Mouse (Mus musculus): ENCODE measurements around the gene Napepld. TPM values are rescaled to one million over a fixed set of nuclear protein-coding genes. Genes with fewer than 3 reads are reported as not detected.
"Not testable (repeated sequence)": the region's sequence is repeated elsewhere in the genome, so short reads cannot be mapped to it uniquely, and the experiment has no call there.

Napepld gene
- polyA plus RNA-seq, 1 experiment from 2014 or later: 8.2 TPM

DNA sequence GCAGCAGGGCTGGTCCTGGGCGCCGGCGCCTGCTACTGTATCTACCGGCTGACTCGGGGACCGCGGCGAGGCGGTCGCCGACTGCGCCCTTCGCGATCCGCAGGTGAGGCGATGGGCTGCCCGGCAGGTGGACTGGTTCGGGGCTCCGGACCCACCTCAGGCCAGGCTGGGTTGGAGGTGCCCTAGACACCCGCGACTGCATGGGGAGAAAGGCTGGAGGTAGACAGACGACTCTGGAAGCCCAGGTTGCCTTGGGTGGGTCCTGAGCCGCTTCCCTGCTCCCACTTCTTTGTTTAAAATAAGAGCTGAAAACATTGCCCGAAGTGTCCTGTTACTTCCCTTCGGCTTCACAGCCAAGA is 55.1 kb downstream of the Napepld start:
- Histone ChIP-seq H3K4me3 (ENCODE audit: low read length) (peak overlapping the region; percentile 73), H3K27ac (ENCODE audit: low read depth, low read length) (peak overlapping the region; percentile 85), H3K9ac (ENCODE audit: low read depth, low read length) (peak overlapping the region; percentile 80), H3K36me3 (ENCODE audit: control insufficient read depth, insufficient read depth, low read length) (peaks cover 30% of the 10 kb centered on the region), H3K27me3 (ENCODE audit: control insufficient read depth, insufficient read depth, low read length) (peaks cover 3% of the 10 kb centered on the region; the same call in 1 of the 2 replicates), H3K4me1 (ENCODE audit: control insufficient read depth, insufficient read depth, low read length) (peaks cover 4% of the 10 kb centered on the region; the same call in 1 of the 2 replicates), H3K4me2 (replicated peaks; ENCODE audit: low read depth, low read length) (peak overlapping the region; percentile 60), H3K9me3 (ENCODE audit: control insufficient read depth, low read length) (no peaks in the 10 kb centered on the region)
- no peak for ATAC-seq (ENCODE audit: low FRiP score, low TSS enrichment)
- under 1% methylated on average over 25 of the region's 25 CpGs for WGBS

DNA sequence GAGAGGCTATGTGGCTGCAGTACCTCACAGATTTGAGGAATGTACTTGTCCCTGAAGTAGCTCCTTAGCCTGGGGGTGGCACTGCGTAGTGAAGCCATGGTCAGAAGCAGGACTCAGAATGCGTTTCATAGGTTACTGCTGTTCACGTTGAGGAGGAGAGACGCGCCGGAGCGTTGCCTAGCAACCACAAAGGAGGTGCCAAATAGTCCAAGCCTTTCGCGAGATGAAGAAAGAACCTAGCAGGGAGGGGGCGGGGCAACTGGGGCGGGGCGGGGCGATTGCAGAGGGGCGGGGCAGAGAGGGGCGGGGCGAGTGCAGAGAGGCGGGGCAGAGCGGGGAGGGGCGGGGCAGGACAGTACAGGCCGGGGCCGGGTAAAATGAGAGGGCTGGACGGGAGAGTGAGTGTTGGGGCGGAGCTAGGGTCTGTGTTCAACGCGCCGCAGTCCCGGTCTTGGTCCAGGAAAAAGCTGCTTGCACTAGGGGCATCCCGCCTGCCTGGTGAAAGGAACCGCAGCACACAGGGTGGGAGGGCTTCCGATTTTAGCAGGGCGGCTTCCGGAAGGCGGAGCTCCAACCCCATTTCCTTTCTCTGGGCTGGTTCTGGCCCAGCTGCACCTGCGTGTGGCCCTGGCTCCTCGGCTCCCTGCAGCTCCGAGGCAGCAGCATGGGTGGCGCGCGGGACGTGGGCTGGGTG is 55.6 kb downstream of the Napepld start, which contains the start of the genes Fbxl13 and Armc10:
Gene Fbxl13 (minus strand): TSS at position 196 of the 694 bp plus-strand sequence.
Gene Armc10 (plus strand): TSS at position 375 of the 694 bp plus-strand sequence.
- peak; percentile 98 for ATAC-seq (ENCODE audit: low FRiP score, low TSS enrichment)
- no peaks in the 10 kb centered on the region for H3K9me3 ChIP-seq (ENCODE audit: control insufficient read depth, low read length)
- peak within 1 kb of the TSS; percentile 60 for H3K4me2 ChIP-seq (replicated peaks; ENCODE audit: low read depth, low read length)
- H3K36me3 ChIP-seq (ENCODE audit: control insufficient read depth, insufficient read depth, low read length): peaks cover 24% of the 10 kb centered on the region
- H3K27ac ChIP-seq (ENCODE audit: low read depth, low read length): peak within 1 kb of the TSS; percentile 85
- peaks cover 3% of the 10 kb centered on the region; the same call in 1 of the 2 replicates for H3K27me3 ChIP-seq (ENCODE audit: control insufficient read depth, insufficient read depth, low read length)
- peaks cover 4% of the 10 kb centered on the region; the same call in 1 of the 2 replicates for H3K4me1 ChIP-seq (ENCODE audit: control insufficient read depth, insufficient read depth, low read length)
- H3K4me3 ChIP-seq (ENCODE audit: low read length): peak within 1 kb of the TSS; percentile 73
- H3K9ac ChIP-seq (ENCODE audit: low read depth, low read length): peak within 1 kb of the TSS; percentile 80
- 1% methylated on average over 27 of the region's 40 CpGs for WGBS

DNA sequence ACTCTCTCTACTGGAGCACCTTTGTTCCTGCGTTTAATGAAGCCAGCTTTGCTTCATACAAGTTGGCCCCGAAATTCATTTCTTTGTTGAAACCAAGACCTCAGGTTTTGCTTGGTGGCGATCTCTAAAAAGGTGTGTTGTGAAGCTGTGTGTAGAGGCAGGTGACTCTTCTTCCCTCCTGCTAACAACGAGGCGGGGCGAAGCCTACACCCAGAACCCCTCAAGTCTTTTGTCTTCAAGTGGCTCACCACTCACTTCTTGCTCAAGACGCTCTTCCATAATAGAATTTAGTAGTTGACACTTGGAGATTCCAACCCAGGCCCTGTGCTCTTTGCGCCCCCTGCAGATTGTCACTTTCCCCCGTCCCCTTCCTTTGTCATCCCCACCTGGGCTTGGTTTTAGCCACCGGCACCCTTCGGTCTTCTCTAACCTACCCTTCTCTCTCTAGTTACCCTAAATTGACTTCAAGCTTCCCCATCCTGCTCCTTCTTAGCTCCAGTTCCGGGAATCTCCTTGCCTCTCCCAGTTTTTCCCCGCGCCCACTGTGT is 56.2 kb downstream of the Napepld start:
- Histone ChIP-seq H3K27me3 (ENCODE audit: control insufficient read depth, insufficient read depth, low read length) (peaks cover 3% of the 10 kb centered on the region; the same call in 1 of the 2 replicates), H3K9ac (ENCODE audit: low read depth, low read length) (no peak overlapping the region; the same call in 1 of the 2 replicates), H3K4me2 (replicated peaks; ENCODE audit: low read depth, low read length) (peak overlapping the region; percentile 59), H3K27ac (ENCODE audit: low read depth, low read length) (0 out of 2 replicates have a peak overlapping the region, but pooled peaks have one; percentile 42), H3K9me3 (ENCODE audit: control insufficient read depth, low read length) (no peaks in the 10 kb centered on the region), H3K4me1 (ENCODE audit: control insufficient read depth, insufficient read depth, low read length) (peaks cover 4% of the 10 kb centered on the region; the same call in 1 of the 2 replicates), H3K4me3 (ENCODE audit: low read length) (peak overlapping the region; percentile 73), H3K36me3 (ENCODE audit: control insufficient read depth, insufficient read depth, low read length) (peaks cover 18% of the 10 kb centered on the region)
- WGBS: 15% methylated on average over 14 of the region's 14 CpGs
- no peak for ATAC-seq (ENCODE audit: low FRiP score, low TSS enrichment)

DNA sequence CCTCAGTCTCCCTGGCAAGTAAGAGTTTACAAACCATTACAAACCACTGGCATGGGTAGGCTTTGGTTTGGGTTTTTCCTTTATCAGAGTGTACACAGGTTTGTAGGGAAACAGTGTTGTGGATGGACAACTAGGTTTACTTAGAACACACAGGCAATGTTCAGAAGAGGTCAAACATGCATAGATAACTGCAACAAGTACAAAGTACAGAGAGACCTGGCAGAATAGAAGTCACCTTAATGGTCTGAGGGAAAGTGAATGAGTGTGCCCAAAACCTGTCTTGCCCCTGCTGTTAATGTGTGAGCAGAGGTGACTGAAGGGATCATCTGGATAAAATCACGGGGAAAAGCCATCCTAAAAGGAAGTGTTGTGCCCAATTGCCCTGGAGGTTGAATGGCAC is 57.6 kb downstream of the Napepld start:
- Histone ChIP-seq H3K36me3 (ENCODE audit: control insufficient read depth, insufficient read depth, low read length) (peaks cover 4% of the 10 kb centered on the region; the same call in 1 of the 2 replicates), H3K9ac (ENCODE audit: low read depth, low read length) (no peak overlapping the region), H3K27me3 (ENCODE audit: control insufficient read depth, insufficient read depth, low read length) (peaks cover 3% of the 10 kb centered on the region; the same call in 1 of the 2 replicates), H3K27ac (ENCODE audit: low read depth, low read length) (no peak overlapping the region), H3K4me3 (ENCODE audit: low read length) (no peak overlapping the region), H3K9me3 (ENCODE audit: control insufficient read depth, low read length) (no peaks in the 10 kb centered on the region), H3K4me1 (ENCODE audit: control insufficient read depth, insufficient read depth, low read length) (peaks cover 4% of the 10 kb centered on the region; the same call in 1 of the 2 replicates), H3K4me2 (replicated peaks; ENCODE audit: low read depth, low read length) (no peak overlapping the region)
- ATAC-seq (ENCODE audit: low FRiP score, low TSS enrichment): no peak
- WGBS: 32% methylated on average over 1 of the region's 1 CpGs

DNA sequence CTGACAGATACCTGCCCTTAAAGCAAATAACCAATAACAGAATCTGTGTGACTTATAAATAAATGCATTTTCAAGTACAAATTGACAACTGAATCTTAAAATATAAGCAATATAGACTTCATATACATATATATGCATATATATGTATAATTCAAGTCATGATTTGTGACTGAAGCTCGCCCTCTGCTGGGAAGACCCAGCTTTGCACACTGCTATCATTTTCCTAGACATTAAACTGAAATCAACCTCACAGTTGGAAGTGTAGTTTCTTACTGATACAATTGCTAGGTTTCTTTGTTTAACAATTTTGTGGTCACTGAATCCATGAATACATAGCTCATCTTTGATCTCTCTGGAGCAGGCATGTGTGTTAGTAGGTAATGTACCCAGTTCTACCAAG is 60.2 kb downstream of the Napepld start:
- Histone ChIP-seq H3K4me1 (ENCODE audit: control insufficient read depth, insufficient read depth, low read length) (peaks cover 4% of the 10 kb centered on the region; the same call in 1 of the 2 replicates), H3K4me3 (ENCODE audit: low read length) (no peak overlapping the region), H3K9me3 (ENCODE audit: control insufficient read depth, low read length) (no peaks in the 10 kb centered on the region), H3K4me2 (replicated peaks; ENCODE audit: low read depth, low read length) (no peak overlapping the region), H3K27me3 (ENCODE audit: control insufficient read depth, insufficient read depth, low read length) (peaks cover 3% of the 10 kb centered on the region; the same call in 1 of the 2 replicates), H3K9ac (ENCODE audit: low read depth, low read length) (no peak overlapping the region), H3K27ac (ENCODE audit: low read depth, low read length) (no peak overlapping the region), H3K36me3 (ENCODE audit: control insufficient read depth, insufficient read depth, low read length) (no peaks in the 10 kb centered on the region)
- no peak for ATAC-seq (ENCODE audit: low FRiP score, low TSS enrichment)
- WGBS: 2% methylated on average over 1 of the region's 1 CpGs

DNA sequence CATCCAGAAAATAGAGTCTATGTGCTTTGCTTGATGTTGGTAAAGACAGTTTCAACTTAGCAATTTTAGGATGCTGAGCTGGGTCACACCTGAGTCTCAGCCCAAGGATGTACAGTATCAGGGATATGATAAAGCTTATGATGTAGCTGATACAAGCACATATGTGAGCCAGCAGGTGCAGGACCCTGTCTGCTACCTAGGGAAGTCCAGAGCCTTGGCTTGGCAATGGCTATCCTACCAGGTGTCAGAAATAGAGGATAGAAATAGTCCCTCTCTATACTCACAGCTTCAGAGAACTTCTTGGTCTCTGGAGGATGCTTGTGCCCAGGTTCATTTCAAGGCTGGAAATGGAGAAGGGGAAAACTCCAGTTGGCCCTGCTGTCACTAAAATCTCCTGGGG is 75.3 kb downstream of the Napepld start:
- H3K4me1 ChIP-seq (ENCODE audit: control insufficient read depth, insufficient read depth, low read length): no peaks in the 10 kb centered on the region
- H3K27me3 ChIP-seq (ENCODE audit: control insufficient read depth, insufficient read depth, low read length): no peaks in the 10 kb centered on the region
- no peak overlapping the region for H3K9ac ChIP-seq (ENCODE audit: low read depth, low read length)
- H3K4me3 ChIP-seq (ENCODE audit: low read length): no peak overlapping the region
- peaks cover under 1% of the 10 kb centered on the region; the same call in 1 of the 2 replicates for H3K9me3 ChIP-seq (ENCODE audit: control insufficient read depth, low read length)
- no peaks in the 10 kb centered on the region for H3K36me3 ChIP-seq (ENCODE audit: control insufficient read depth, insufficient read depth, low read length)
- H3K4me2 ChIP-seq (replicated peaks; ENCODE audit: low read depth, low read length): no peak overlapping the region
- H3K27ac ChIP-seq (ENCODE audit: low read depth, low read length): no peak overlapping the region
- ATAC-seq (ENCODE audit: low FRiP score, low TSS enrichment): no peak

DNA sequence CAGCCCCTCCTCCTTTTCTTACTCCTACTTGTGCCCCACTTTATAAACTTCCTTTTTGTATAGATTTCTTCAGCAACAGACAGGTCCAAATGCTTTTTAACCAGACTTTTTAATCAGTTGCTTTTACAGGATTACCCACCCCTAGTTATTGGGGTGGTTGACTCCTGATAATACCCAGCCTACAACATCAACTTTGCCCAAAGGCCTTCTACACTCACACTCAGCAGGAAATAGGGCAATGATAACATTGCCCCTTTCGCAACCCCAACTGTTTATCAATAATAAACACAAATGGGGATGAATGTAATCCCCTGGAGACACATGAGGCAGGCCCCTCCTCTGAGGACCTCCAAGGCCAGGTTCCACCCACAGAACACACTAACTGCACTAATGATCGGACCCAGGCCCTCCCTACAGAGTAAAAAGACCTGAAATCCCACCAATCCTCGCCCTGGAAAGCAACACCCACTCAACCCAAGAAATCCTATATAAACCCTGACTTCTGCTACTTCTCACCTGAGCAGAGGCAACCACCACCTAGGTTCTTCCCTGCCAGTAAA is 84.7 kb downstream of the Napepld start:
- no peak for ATAC-seq (ENCODE audit: low FRiP score, low TSS enrichment)
- no peak overlapping the region for H3K4me3 ChIP-seq (ENCODE audit: low read length)
- H3K27me3 ChIP-seq (ENCODE audit: control insufficient read depth, insufficient read depth, low read length): no peaks in the 10 kb centered on the region

DNA sequence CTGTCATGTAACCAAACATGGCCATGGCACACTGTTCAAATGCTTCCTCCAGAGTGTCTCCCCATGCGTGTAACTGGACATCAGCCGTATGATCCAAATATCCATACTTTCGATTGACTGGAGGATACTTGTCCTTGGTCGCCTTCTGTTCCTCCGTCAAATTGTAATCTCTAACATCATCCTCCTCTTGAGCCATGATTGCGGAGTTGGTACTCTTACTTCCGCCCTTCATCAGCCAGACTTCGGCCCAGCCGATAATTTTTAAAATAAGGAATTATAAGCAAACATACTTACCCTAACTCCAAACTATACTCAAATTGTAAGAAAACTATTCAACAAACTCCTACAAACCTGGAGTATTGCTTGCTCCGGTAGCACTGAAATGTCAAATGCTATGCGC is 86.9 kb downstream of the Napepld start:
- not testable (repeated sequence) for H3K36me3 ChIP-seq (ENCODE audit: control insufficient read depth, insufficient read depth, low read length); H3K4me2 ChIP-seq (replicated peaks; ENCODE audit: low read depth, low read length); H3K27me3 ChIP-seq (ENCODE audit: control insufficient read depth, insufficient read depth, low read length); H3K27ac ChIP-seq (ENCODE audit: low read depth, low read length); H3K9me3 ChIP-seq (ENCODE audit: control insufficient read depth, low read length); H3K4me1 ChIP-seq (ENCODE audit: control insufficient read depth, insufficient read depth, low read length); H3K4me3 ChIP-seq (ENCODE audit: low read length); ATAC-seq (ENCODE audit: low FRiP score, low TSS enrichment); H3K9ac ChIP-seq (ENCODE audit: low read depth, low read length)
- whole genome bisulfite sequencing: 98% methylated on average over 11 of the region's 11 CpGs

More for the DNA sequence above, 84.7 kb downstream of the Napepld start:
- WGBS: 84% methylated on average over 3 of the region's 3 CpGs
- Histone ChIP-seq H3K36me3 (ENCODE audit: control insufficient read depth, insufficient read depth, low read length) (no peaks in the 10 kb centered on the region), H3K9ac (ENCODE audit: low read depth, low read length) (no peak overlapping the region), H3K4me1 (ENCODE audit: control insufficient read depth, insufficient read depth, low read length) (no peaks in the 10 kb centered on the region), H3K4me2 (replicated peaks; ENCODE audit: low read depth, low read length) (no peak overlapping the region), H3K27ac (ENCODE audit: low read depth, low read length) (no peak overlapping the region), H3K9me3 (ENCODE audit: control insufficient read depth, low read length) (no peaks in the 10 kb centered on the region)

All from kidney, embryonic 14.5 days (tissue).